Mouse (Mus musculus): ENCODE data around the gene Tpbg. TPM values are rescaled to one million over a fixed set of nuclear protein-coding genes. Genes with fewer than 3 reads are reported as not detected.
A peak's percentile ranks its signal among the peaks of the same experiment; 100 is the strongest.

Gene Tpbg
- polyA plus RNA-seq, 1 experiment = 15.7 TPM

GRCm38 (mm10) chr9:85839626-85840025, 2.6 kb upstream of the Tpbg start:
- H3K27me3 ChIP-seq (ENCODE audit: control insufficient read depth, insufficient read depth, low read length) = no peaks in the 10 kb centered on the region; the same call in 1 of the 2 replicates
- WGBS = 59% methylated on average over 3 of the region's 3 CpGs
- TF ChIP-seq POLR2A (IDR thresholded peaks at IDR 0.05; ENCODE audit: borderline replicate concordance, insufficient read depth, low read length) (no peak), CTCF (IDR thresholded peaks at IDR 0.05; ENCODE audit: borderline replicate concordance, insufficient read depth, low read depth, low read length) (no peak)
- no peaks in the 10 kb centered on the region; the same call in 1 of the 2 replicates for H3K4me1 ChIP-seq (ENCODE audit: control insufficient read depth, insufficient read depth, low read length)
- H3K27ac ChIP-seq (ENCODE audit: insufficient read depth, low read length) = no peak overlapping the region
- no peak overlapping the region for H3K4me3 ChIP-seq (replicated peaks; ENCODE audit: insufficient read depth, low read depth, low read length)
- no peak for DNase-seq

GRCm38 (mm10) chr9:85841891-85842290, 289 bp upstream of the Tpbg start:
- no peak overlapping the region for H3K27ac ChIP-seq (ENCODE audit: insufficient read depth, low read length)
- H3K27me3 ChIP-seq (ENCODE audit: control insufficient read depth, insufficient read depth, low read length) = no peaks in the 10 kb centered on the region; the same call in 1 of the 2 replicates
- DNase-seq = peak in 1 of 2 experiments; percentile 13
- WGBS = 16% methylated on average over 16 of the region's 16 CpGs
- no peak for TF ChIP-seq CTCF (IDR thresholded peaks at IDR 0.05; ENCODE audit: borderline replicate concordance, insufficient read depth, low read depth, low read length)
- no peak for TF ChIP-seq POLR2A (IDR thresholded peaks at IDR 0.05; ENCODE audit: borderline replicate concordance, insufficient read depth, low read length)
- no peak overlapping the region for H3K4me3 ChIP-seq (replicated peaks; ENCODE audit: insufficient read depth, low read depth, low read length)
- no peaks in the 10 kb centered on the region; the same call in 1 of the 2 replicates for H3K4me1 ChIP-seq (ENCODE audit: control insufficient read depth, insufficient read depth, low read length)

DNA sequence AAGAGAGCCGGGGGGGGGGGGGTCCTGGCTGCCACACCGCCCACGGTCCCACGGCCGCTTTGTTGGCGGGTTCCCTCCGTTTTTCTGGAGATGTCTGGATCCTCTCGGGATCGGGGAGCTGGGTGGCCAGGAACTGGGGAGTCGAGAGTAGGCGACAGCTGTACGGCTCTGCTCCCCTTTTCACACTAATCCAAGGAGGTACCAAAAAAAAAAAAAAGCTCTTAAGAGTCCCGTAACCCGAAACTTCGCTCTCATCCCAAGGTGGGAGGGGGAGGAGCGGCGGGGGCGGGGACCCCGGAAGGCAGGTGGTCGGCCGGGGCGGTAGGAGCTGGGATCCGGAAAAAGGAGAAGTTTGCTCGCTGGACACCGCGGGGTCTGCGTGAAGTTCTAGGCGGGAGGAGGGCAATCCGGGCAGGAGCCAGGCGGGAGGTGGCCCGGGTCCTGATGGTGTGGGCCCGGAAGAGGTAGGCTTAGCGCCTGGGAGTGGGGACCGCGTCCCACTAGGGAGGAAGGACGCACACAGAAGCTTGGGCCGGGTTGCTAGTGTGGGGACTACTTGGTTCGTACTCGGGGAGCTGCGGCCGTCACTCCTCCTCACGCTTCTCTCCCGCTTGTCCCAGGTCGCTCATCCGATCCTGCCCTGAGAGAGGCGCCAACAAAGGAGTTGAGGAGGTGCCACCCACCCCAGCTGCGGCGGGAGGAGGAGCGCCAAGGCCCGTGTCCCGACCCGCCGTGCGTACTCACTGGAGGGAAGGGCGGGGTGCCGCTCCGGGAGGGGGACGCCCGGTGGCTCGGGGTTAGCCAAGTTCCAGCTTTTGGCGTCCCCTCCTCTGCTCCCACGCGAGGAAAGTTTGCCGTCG, 1.1 kb downstream of the Tpbg start:
- TF ChIP-seq CTCF (IDR thresholded peaks at IDR 0.05; ENCODE audit: borderline replicate concordance, insufficient read depth, low read depth, low read length) = no peak
- no peak for TF ChIP-seq POLR2A (IDR thresholded peaks at IDR 0.05; ENCODE audit: borderline replicate concordance, insufficient read depth, low read length)
- no peaks in the 10 kb centered on the region for H3K4me1 ChIP-seq (ENCODE audit: control insufficient read depth, insufficient read depth, low read length)
- peak; percentile 17 to 44 for DNase-seq
- H3K4me3 ChIP-seq (replicated peaks; ENCODE audit: insufficient read depth, low read depth, low read length) = peak overlapping the region; percentile 82
- no peak overlapping the region for H3K27ac ChIP-seq (ENCODE audit: insufficient read depth, low read length)
- H3K27me3 ChIP-seq (ENCODE audit: control insufficient read depth, insufficient read depth, low read length) = no peaks in the 10 kb centered on the region; the same call in 1 of the 2 replicates
- under 1% methylated on average over 64 of the region's 65 CpGs for WGBS

DNA sequence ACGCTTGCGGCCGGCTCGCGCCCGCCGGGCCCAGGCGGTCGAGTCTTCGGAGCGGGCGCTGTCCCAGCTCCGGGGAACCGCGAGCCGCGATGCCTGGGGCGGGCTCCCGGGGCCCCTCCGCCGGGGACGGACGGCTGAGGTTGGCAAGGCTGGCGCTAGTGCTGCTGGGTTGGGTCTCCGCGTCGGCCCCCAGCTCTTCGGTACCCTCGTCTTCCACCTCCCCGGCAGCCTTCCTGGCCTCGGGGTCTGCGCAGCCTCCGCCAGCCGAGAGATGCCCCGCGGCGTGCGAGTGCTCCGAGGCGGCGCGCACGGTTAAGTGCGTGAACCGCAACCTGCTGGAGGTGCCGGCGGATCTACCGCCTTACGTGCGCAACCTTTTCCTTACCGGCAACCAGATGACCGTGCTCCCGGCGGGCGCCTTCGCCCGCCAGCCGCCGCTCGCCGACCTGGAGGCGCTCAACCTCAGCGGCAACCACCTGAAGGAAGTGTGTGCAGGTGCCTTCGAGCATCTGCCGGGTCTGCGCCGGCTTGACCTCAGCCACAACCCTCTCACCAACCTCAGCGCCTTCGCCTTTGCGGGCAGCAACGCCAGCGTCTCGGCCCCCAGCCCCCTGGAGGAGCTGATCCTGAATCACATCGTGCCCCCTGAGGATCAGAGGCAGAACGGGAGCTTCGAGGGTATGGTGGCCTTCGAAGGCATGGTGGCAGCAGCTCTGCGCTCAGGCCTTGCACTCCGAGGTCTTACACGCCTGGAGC, 1.9 kb downstream of the Tpbg start:
- no peak overlapping the region for H3K27ac ChIP-seq (ENCODE audit: insufficient read depth, low read length)
- 3% methylated on average over 79 of the region's 80 CpGs for WGBS
- TF ChIP-seq CTCF (IDR thresholded peaks at IDR 0.05; ENCODE audit: borderline replicate concordance, insufficient read depth, low read depth, low read length) = no peak
- no peak for TF ChIP-seq POLR2A (IDR thresholded peaks at IDR 0.05; ENCODE audit: borderline replicate concordance, insufficient read depth, low read length)
- H3K27me3 ChIP-seq (ENCODE audit: control insufficient read depth, insufficient read depth, low read length) = no peaks in the 10 kb centered on the region; the same call in 1 of the 2 replicates
- no peaks in the 10 kb centered on the region for H3K4me1 ChIP-seq (ENCODE audit: control insufficient read depth, insufficient read depth, low read length)
- peak overlapping the region; percentile 82 for H3K4me3 ChIP-seq (replicated peaks; ENCODE audit: insufficient read depth, low read depth, low read length)
- peak; percentile 7 to 19 for DNase-seq

DNA sequence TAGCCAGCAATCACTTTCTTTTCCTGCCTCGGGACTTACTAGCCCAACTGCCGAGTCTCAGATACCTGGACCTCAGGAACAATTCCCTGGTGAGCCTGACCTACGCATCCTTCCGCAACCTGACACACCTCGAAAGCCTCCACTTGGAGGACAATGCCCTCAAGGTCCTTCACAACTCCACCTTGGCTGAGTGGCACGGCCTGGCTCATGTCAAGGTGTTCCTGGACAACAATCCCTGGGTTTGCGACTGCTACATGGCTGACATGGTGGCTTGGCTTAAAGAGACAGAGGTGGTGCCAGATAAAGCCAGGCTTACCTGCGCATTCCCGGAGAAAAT, 2.4 kb downstream of the Tpbg start:
- peak in 1 of 2 experiments; percentile 8 for DNase-seq
- no peak for TF ChIP-seq POLR2A (IDR thresholded peaks at IDR 0.05; ENCODE audit: borderline replicate concordance, insufficient read depth, low read length)
- TF ChIP-seq CTCF (IDR thresholded peaks at IDR 0.05; ENCODE audit: borderline replicate concordance, insufficient read depth, low read depth, low read length) = no peak
- Histone ChIP-seq H3K4me3 (replicated peaks; ENCODE audit: insufficient read depth, low read depth, low read length) (peak overlapping the region; percentile 82), H3K4me1 (ENCODE audit: control insufficient read depth, insufficient read depth, low read length) (no peaks in the 10 kb centered on the region), H3K27me3 (ENCODE audit: control insufficient read depth, insufficient read depth, low read length) (no peaks in the 10 kb centered on the region; the same call in 1 of the 2 replicates), H3K27ac (ENCODE audit: insufficient read depth, low read length) (no peak overlapping the region)
- 74% methylated on average over 9 of the region's 9 CpGs for WGBS

GRCm38 (mm10) chr9:85846186-85846585, 4.0 kb downstream of the Tpbg start:
- no peak for DNase-seq
- no peak overlapping the region for H3K4me3 ChIP-seq (replicated peaks; ENCODE audit: insufficient read depth, low read depth, low read length)
- no peaks in the 10 kb centered on the region; the same call in 1 of the 2 replicates for H3K27me3 ChIP-seq (ENCODE audit: control insufficient read depth, insufficient read depth, low read length)
- no peak overlapping the region for H3K27ac ChIP-seq (ENCODE audit: insufficient read depth, low read length)
- WGBS = 89% methylated on average over 2 of the region's 2 CpGs
- no peak for TF ChIP-seq POLR2A (IDR thresholded peaks at IDR 0.05; ENCODE audit: borderline replicate concordance, insufficient read depth, low read length)
- TF ChIP-seq CTCF (IDR thresholded peaks at IDR 0.05; ENCODE audit: borderline replicate concordance, insufficient read depth, low read depth, low read length) = no peak
- H3K4me1 ChIP-seq (ENCODE audit: control insufficient read depth, insufficient read depth, low read length) = no peaks in the 10 kb centered on the region

DNA sequence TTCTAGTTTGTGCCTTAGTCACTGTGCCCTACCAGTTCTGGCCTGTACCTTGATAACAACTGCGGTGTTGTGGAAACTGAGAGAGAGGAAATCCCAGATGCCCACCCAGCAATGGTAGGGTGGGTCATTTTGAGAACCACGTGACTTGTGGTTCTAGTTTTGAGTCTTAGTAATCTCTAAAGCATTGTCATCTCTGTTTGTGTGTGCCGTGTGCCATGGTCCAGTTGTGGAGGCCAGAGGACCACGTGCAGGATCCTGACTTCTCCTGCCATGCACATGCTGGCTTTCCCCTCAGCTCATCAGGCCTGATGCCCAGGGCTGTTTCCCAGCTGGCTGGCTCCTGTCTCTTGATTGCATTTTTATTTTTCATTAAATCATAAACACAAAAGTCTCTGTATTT, 12.6 kb downstream of the Tpbg start:
- 70% methylated on average over 4 of the region's 4 CpGs for WGBS
- no peak for TF ChIP-seq POLR2A (IDR thresholded peaks at IDR 0.05; ENCODE audit: borderline replicate concordance, insufficient read depth, low read length)
- TF ChIP-seq CTCF (IDR thresholded peaks at IDR 0.05; ENCODE audit: borderline replicate concordance, insufficient read depth, low read depth, low read length) = no peak

More for the DNA sequence above, 12.6 kb downstream of the Tpbg start:
- H3K4me3 ChIP-seq (replicated peaks; ENCODE audit: insufficient read depth, low read depth, low read length) = no peak overlapping the region
- no peaks in the 10 kb centered on the region for H3K27me3 ChIP-seq (ENCODE audit: control insufficient read depth, insufficient read depth, low read length)
- H3K4me1 ChIP-seq (ENCODE audit: control insufficient read depth, insufficient read depth, low read length) = no peaks in the 10 kb centered on the region
- DNase-seq = no peak
- H3K27ac ChIP-seq (ENCODE audit: insufficient read depth, low read length) = no peak overlapping the region

Measured in cerebellum, adult 2 months (tissue).